Mouse (Mus musculus): ENCODE data around the gene Ccdc63. TPM values are rescaled to one million over a fixed set of nuclear protein-coding genes. Genes with fewer than 3 reads are reported as not detected.
A peak's percentile ranks its signal among the peaks of the same experiment; 100 is the strongest.

Gene Ccdc63
- polyA plus RNA-seq, 1 experiment from 2014 or later = 0.47 TPM

DNA sequence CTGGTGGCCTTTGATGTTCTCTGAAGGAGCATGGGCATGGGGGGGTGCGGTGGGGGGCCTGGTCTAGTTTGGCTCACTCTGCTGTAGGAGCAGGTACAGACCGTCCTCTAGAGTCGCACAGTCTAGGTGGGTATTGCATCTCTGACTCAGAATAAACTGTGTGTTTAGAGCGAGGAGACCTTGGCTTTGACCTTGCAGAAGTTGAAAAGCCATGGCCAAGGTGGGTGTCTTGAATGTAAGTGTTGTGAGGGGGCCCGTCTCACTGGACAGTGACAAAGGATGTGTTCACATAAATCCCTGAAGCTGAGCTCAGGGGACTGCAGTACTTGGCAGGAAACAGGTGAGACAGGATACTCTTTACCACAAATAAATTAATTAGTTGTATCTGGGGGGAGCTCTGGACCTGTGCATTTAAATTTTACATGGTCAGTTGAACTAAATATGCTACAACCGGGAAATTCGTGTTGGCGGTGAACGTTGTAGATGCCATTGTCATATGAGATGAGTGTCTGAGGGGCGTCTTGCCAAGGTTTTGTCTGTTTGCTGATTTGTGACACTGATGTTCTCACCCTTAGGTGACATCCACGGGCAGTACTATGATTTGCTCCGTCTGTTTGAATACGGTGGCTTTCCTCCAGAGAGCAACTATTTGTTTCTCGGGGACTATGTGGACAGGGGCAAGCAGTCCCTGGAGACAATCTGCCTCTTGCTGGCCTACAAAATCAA is 27.9 kb upstream of the Ccdc63 start:
- Histone ChIP-seq H3K27ac (ENCODE audit: low read depth, low read length) (no peak overlapping the region), H3K9me3 (replicated peaks; ENCODE audit: control insufficient read depth, low read length) (no peaks in the 10 kb centered on the region), H3K4me2 (no peak overlapping the region), H3K36me3 (ENCODE audit: control insufficient read depth, insufficient read depth, low read length) (peaks cover 48% of the 10 kb centered on the region), H3K4me1 (ENCODE audit: control insufficient read depth, insufficient read depth, low read length) (peaks cover 33% of the 10 kb centered on the region), H3K27me3 (ENCODE audit: control insufficient read depth, insufficient read depth, low read length) (no peaks in the 10 kb centered on the region), H3K4me3 (ENCODE audit: low read depth, low read length) (no peak overlapping the region), H3K9ac (ENCODE audit: low read depth, low read length) (no peak overlapping the region)
- WGBS (ENCODE audit: insufficient replicate concordance) = 90% methylated on average over 14 of the region's 14 CpGs
- no peak for ATAC-seq (replicated peaks; ENCODE audit: insufficient number of reproducible peaks, low FRiP score, low TSS enrichment)

DNA sequence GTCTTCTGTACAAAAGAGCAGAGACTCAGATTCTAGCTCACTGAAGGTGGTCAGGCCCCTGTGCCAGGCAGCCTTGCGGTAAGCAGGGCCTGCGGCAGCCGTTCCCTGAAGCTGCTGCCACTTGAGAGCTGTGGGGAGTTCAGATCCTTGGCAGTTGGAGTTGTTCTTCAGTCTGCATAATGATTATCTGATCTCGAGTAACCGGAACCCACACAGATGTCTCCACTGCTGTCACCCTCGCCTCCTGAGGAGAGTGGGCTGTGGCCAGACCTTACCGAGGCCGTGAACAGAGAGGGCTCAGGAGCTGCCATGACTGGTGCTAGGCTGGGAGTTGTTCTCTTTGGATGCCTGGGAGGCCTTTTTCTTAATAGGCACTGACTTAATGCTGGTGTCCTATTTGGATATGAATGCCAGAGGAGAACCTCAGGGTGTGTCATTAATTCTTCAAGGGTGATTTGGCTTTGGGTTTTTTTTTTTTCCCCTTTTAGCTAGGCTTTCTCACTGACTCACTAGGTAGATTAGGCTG is 26.1 kb upstream of the Ccdc63 start:
- Histone ChIP-seq H3K4me3 (ENCODE audit: low read depth, low read length) (no peak overlapping the region), H3K9me3 (replicated peaks; ENCODE audit: control insufficient read depth, low read length) (no peaks in the 10 kb centered on the region), H3K27me3 (ENCODE audit: control insufficient read depth, insufficient read depth, low read length) (no peaks in the 10 kb centered on the region), H3K4me2 (no peak overlapping the region), H3K9ac (ENCODE audit: low read depth, low read length) (no peak overlapping the region), H3K36me3 (ENCODE audit: control insufficient read depth, insufficient read depth, low read length) (peaks cover 35% of the 10 kb centered on the region), H3K27ac (ENCODE audit: low read depth, low read length) (no peak overlapping the region; the same call in 1 of the 2 replicates), H3K4me1 (ENCODE audit: control insufficient read depth, insufficient read depth, low read length) (peaks cover 48% of the 10 kb centered on the region)
- ATAC-seq (replicated peaks; ENCODE audit: insufficient number of reproducible peaks, low FRiP score, low TSS enrichment) = no peak
- 63% methylated on average over 8 of the region's 8 CpGs for WGBS (ENCODE audit: insufficient replicate concordance)

DNA sequence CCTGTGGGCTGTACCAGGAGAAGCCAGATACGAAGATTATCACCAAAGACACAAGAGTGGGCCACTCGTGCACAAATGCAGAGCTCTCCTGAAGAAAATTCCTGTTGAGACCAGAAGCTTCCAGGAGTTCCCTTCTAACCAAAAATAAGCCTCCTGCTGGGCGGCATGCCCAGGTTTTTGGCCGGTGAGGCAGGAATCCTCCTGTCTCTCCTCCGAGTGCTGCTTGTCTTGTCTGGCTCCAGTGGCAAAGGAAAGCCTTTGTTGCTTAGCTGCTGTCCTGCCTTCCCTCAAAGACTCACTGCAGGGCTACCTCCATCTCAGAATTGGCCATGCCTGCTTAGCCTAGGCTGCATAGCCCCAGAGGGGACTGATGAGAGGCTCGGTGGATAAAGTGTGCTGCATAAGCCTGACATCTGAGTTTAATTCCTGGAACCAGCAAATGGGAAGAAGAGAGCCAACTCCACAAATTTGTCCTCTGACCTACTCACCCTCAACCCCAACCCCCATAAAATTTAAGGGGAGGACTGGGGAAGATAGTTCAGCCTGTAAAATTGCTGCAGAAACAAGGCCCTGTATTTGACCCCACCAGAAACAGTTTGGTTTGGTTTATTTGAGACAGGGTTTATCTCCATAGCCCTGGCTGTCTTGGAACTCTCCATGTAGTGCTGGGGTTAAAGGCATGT is 24.8 kb upstream of the Ccdc63 start:
- H3K4me1 ChIP-seq (ENCODE audit: control insufficient read depth, insufficient read depth, low read length) = peaks cover 58% of the 10 kb centered on the region
- no peaks in the 10 kb centered on the region for H3K9me3 ChIP-seq (replicated peaks; ENCODE audit: control insufficient read depth, low read length)
- H3K9ac ChIP-seq (ENCODE audit: low read depth, low read length) = no peak overlapping the region; the same call in 1 of the 2 replicates
- H3K4me3 ChIP-seq (ENCODE audit: low read depth, low read length) = no peak overlapping the region
- ATAC-seq (replicated peaks; ENCODE audit: insufficient number of reproducible peaks, low FRiP score, low TSS enrichment) = no peak
- H3K27me3 ChIP-seq (ENCODE audit: control insufficient read depth, insufficient read depth, low read length) = no peaks in the 10 kb centered on the region
- peaks cover 23% of the 10 kb centered on the region for H3K36me3 ChIP-seq (ENCODE audit: control insufficient read depth, insufficient read depth, low read length)
- H3K27ac ChIP-seq (ENCODE audit: low read depth, low read length) = peak overlapping the region; percentile 31; the same call in 1 of the 2 replicates
- WGBS (ENCODE audit: insufficient replicate concordance) = 60% methylated on average over 6 of the region's 6 CpGs
- H3K4me2 ChIP-seq = no peak overlapping the region

DNA sequence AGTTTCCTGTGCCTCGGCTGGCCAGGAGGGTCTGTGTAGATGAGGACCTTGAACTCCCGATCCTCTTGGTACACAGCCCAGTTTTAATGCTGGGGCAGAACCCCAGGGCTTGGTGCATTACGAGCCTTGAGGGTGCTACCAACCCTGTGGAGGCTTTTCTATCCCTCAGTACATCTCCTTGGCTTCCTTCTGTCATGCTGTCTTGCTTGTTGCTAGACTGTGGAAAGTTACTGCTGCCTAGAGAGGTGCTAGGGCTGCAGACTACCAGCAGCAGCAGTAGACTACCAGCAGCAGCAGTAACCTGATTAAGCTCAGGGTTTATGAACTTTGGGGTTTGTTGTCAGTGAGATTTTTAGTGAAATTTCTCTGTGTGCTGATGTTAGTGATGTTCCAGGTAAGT is 23.4 kb upstream of the Ccdc63 start:
- no peak overlapping the region for H3K4me2 ChIP-seq
- H3K4me1 ChIP-seq (ENCODE audit: control insufficient read depth, insufficient read depth, low read length) = peaks cover 65% of the 10 kb centered on the region
- H3K9ac ChIP-seq (ENCODE audit: low read depth, low read length) = no peak overlapping the region
- no peak for ATAC-seq (replicated peaks; ENCODE audit: insufficient number of reproducible peaks, low FRiP score, low TSS enrichment)
- no peaks in the 10 kb centered on the region for H3K9me3 ChIP-seq (replicated peaks; ENCODE audit: control insufficient read depth, low read length)
- no peak overlapping the region for H3K4me3 ChIP-seq (ENCODE audit: low read depth, low read length)
- WGBS (ENCODE audit: insufficient replicate concordance) = 80% methylated on average over 3 of the region's 3 CpGs
- no peak overlapping the region for H3K27ac ChIP-seq (ENCODE audit: low read depth, low read length)
- H3K36me3 ChIP-seq (ENCODE audit: control insufficient read depth, insufficient read depth, low read length) = peaks cover 13% of the 10 kb centered on the region
- no peaks in the 10 kb centered on the region for H3K27me3 ChIP-seq (ENCODE audit: control insufficient read depth, insufficient read depth, low read length)

DNA sequence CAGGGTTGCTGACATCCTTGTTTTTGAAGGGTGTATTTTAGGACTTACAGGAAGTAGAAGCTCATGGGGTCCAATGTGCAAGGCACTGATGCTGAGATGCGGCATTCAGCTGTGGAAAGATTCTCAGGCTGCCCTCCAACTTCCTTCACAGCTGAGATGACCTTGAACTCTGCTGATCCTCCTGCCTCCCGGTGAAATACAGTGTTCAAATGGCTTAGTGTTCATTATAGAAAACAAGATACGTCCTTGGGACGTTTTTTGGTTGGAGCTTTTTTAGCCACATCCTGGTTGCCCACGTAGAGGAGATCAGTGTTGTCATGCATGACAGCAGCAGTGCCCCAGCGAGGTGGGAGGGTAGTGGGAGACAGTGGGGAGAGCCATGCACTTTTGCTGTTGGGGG is 22.6 kb upstream of the Ccdc63 start:
- peaks cover 9% of the 10 kb centered on the region for H3K36me3 ChIP-seq (ENCODE audit: control insufficient read depth, insufficient read depth, low read length)
- no peak overlapping the region; the same call in 1 of the 2 replicates for H3K27ac ChIP-seq (ENCODE audit: low read depth, low read length)
- no peak overlapping the region for H3K4me2 ChIP-seq
- no peaks in the 10 kb centered on the region for H3K9me3 ChIP-seq (replicated peaks; ENCODE audit: control insufficient read depth, low read length)
- H3K27me3 ChIP-seq (ENCODE audit: control insufficient read depth, insufficient read depth, low read length) = no peaks in the 10 kb centered on the region
- 0 out of 2 replicates have a peak overlapping the region, but pooled peaks have one; percentile 2 for H3K9ac ChIP-seq (ENCODE audit: low read depth, low read length)
- no peak for ATAC-seq (replicated peaks; ENCODE audit: insufficient number of reproducible peaks, low FRiP score, low TSS enrichment)
- no peak overlapping the region for H3K4me3 ChIP-seq (ENCODE audit: low read depth, low read length)
- peaks cover 65% of the 10 kb centered on the region for H3K4me1 ChIP-seq (ENCODE audit: control insufficient read depth, insufficient read depth, low read length)
- 56% methylated on average over 6 of the region's 6 CpGs for WGBS (ENCODE audit: insufficient replicate concordance)

DNA sequence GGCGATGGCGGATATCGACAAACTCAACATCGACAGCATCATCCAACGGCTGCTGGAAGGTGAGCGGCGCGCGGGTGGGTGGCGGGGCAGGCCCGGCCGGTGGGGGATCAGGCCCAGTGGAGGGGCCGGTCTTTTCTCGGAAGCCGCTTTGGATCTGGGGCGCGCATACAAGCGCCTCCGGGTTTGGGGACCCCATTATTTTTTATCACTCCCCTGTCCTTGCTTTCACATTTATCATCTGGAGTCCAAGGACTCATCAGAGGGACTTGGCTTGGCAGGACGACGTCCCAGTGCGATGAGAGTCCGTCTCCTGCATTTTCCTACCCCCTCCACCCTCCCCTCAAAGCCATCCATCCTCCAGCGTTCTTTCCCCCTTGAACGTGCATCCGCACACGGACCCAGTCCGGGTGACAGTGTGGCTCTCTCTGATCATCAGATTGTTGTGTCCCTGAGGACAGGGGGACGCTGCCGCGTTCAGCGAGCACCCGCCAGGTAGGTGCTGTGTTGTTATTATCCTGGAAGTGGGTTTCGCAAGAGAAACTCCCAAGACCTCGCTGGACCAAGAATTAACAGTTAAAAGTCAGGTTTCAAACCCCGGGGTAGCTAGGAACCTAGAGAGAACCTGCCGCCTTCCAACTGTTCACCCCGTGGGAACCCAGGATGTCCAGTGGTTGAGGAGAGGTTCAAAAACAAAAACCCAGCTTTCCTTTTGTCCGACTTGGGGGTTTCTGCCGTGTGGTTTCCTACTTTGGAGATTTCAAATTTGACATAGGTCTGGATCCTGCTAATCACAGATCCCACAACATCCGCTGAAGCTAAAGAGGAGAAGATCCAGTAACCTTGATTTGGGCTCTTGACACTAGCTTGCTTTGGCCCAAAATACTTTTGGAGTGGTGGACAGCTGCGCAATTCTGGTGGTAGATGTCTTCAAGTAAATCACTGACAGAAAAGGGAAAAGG is 18.2 kb upstream of the Ccdc63 start:
- H3K9ac ChIP-seq (ENCODE audit: low read depth, low read length) = peak overlapping the region; percentile 97
- peak overlapping the region; percentile 74 for H3K4me2 ChIP-seq
- WGBS (ENCODE audit: insufficient replicate concordance) = 2% methylated on average over 42 of the region's 42 CpGs
- H3K27ac ChIP-seq (ENCODE audit: low read depth, low read length) = peak overlapping the region; percentile 80
- peak overlapping the region; percentile 73 for H3K4me3 ChIP-seq (ENCODE audit: low read depth, low read length)
- H3K36me3 ChIP-seq (ENCODE audit: control insufficient read depth, insufficient read depth, low read length) = peaks cover 2% of the 10 kb centered on the region; the same call in 1 of the 2 replicates
- H3K4me1 ChIP-seq (ENCODE audit: control insufficient read depth, insufficient read depth, low read length) = peaks cover 48% of the 10 kb centered on the region
- ATAC-seq (replicated peaks; ENCODE audit: insufficient number of reproducible peaks, low FRiP score, low TSS enrichment) = 0 out of 2 replicates have a peak, but pooled peaks have one; percentile 8
- no peaks in the 10 kb centered on the region for H3K9me3 ChIP-seq (replicated peaks; ENCODE audit: control insufficient read depth, low read length)
- H3K27me3 ChIP-seq (ENCODE audit: control insufficient read depth, insufficient read depth, low read length) = no peaks in the 10 kb centered on the region

DNA sequence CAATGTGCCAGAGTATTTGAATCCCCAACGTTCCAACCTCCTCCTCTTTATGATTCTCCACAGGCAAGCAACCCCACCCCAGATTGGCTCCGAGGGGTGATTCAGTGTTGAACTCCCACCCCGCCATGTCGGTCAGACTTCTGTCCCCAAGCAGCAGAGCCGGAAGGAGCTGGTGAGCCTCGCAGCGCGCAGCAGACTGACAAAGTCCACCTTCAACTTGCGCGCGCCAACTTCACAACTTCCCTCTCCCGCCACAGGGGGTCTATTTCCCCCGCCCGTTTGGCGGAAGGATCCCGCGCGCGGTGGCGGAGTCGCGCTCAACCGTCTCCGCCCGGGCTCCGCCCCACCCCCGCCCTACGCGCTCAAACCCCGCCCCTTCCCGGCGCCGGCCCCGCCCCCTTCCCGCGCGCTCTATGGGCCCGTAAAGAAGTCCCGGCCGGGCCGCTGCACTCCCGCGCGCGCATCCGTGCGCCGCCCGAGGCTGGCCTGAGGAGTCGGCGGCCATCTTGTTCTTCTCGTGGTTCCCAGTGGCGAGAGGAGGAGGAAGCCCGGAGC is 17.3 kb upstream of the Ccdc63 start, which contains the start of gene Ppp1cc:
Gene Ppp1cc (plus strand): TSS at position 452 of the 555 bp plus-strand sequence.
- peak within 1 kb of the TSS; percentile 97 for H3K9ac ChIP-seq (ENCODE audit: low read depth, low read length)
- H3K27me3 ChIP-seq (ENCODE audit: control insufficient read depth, insufficient read depth, low read length) = no peaks in the 10 kb centered on the region
- H3K4me3 ChIP-seq (ENCODE audit: low read depth, low read length) = peak within 1 kb of the TSS; percentile 73
- peak within 1 kb of the TSS; percentile 80 for H3K27ac ChIP-seq (ENCODE audit: low read depth, low read length)
- peaks cover 41% of the 10 kb centered on the region for H3K4me1 ChIP-seq (ENCODE audit: control insufficient read depth, insufficient read depth, low read length)
- WGBS (ENCODE audit: insufficient replicate concordance) = under 1% methylated on average over 51 of the region's 54 CpGs
- peaks cover 2% of the 10 kb centered on the region; the same call in 1 of the 2 replicates for H3K36me3 ChIP-seq (ENCODE audit: control insufficient read depth, insufficient read depth, low read length)
- no peaks in the 10 kb centered on the region for H3K9me3 ChIP-seq (replicated peaks; ENCODE audit: control insufficient read depth, low read length)
- peak; percentile 85 for ATAC-seq (replicated peaks; ENCODE audit: insufficient number of reproducible peaks, low FRiP score, low TSS enrichment)
- H3K4me2 ChIP-seq = peak within 1 kb of the TSS; percentile 80
